Mouse (Mus musculus): ENCODE measurements at regions not wholly inside any gene's neighbourhood (a gene's known extent, or its start where the extent isn't known, plus 50 kb on each side); places are given as distances from the start of the nearest gene placed in this dataset.

GRCm38 (mm10) chr1:63365126-63365525 lies 80.6 kb upstream of the Adam23 start:
- DNase-seq: no peak

DNA sequence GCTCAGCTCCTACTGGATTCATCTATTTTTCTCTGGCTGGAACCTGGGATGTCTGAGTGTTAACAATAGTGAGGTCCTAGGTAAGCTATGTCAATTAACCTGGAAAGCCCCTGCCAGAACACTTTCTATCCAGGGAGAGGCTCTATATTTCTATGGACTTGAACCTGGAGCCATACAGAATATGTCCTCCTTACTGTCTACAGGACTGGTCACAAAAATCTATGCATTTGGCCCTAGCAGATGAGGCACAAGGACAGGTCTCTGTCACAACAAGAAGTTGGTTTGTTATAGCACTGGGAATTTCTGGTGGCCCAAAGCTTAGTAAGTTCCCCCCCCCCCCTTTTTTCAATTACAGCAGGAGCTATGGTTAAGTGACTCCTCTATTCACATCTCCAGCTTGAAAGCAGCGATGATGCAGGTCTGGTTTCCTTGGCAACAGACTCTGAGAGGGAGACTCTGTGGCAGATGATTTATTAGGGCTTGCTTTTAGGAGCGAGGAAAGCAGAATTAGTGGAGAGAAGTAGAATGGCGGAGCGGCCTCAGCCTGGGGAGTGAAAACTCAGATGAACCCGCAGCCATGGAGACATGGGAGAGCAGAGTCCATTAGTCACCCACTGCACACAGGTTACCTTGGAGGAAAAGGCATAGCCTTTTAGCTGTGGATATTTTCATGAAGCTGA lies 77.9 kb upstream of the Adam23 start:
- peak; percentile 17 for DNase-seq

- no peak for DNase-seq
Measured at GRCm38 (mm10) chr1:63368921-63369320, 76.8 kb upstream of the Adam23 start.

- DNase-seq: no peak
Measured at GRCm38 (mm10) chr1:63369561-63369960, 76.1 kb upstream of the Adam23 start.

GRCm38 (mm10) chr1:63383110-63383509 lies 62.6 kb upstream of the Adam23 start:
- DNase-seq: peak; percentile 72

DNA sequence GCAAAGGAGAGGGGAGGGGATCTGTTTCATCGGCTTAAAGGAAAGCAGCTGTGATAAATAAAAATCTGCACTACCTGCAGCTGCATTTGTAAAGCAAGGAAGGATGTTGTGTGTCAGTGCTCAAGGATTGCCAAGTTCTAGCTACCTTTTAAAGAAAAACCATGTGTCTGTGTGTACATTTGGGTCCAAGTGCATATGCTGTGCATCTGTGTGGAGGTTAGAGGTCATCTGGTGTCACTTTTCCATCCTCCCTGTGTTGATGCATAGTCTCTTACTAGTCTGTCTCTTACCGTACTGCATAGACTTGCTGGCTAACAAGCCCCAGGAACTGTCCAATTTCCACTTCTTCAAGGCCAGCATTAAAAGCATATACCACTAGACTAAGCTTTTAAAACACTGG lies 60.6 kb upstream of the Adam23 start:
- no peak for DNase-seq

GRCm38 (mm10) chr1:63395427-63395826 lies 50.3 kb upstream of the Adam23 start:
- no peak for DNase-seq
